Mouse (Mus musculus): Measurements from ENCODE around the gene Hlcs. TPM values are rescaled to one million over a fixed set of nuclear protein-coding genes. Genes with fewer than 3 reads are reported as not detected.

The Hlcs gene
- polyA plus RNA-seq, 1 experiment from 2014 or later: 8.0 TPM

- H3K9me3 ChIP-seq: no peaks in the 10 kb centered on the region
- H3K27ac ChIP-seq: no peak overlapping the region
- H3K9ac ChIP-seq: no peak overlapping the region
- peaks cover 98% of the 10 kb centered on the region for H3K27me3 ChIP-seq
- 5% methylated on average over 16 of the region's 16 CpGs for WGBS
- peaks cover 20% of the 10 kb centered on the region for H3K4me1 ChIP-seq (replicated peaks)
- no peak overlapping the region for H3K4me3 ChIP-seq
- no peak for ATAC-seq (ENCODE audit: low FRiP score)
- H3K36me3 ChIP-seq: no peaks in the 10 kb centered on the region
- H3K4me2 ChIP-seq: no peak overlapping the region
Observed at GRCm38 (mm10) chr16:94087570-94088225, 225.7 kb downstream of the Hlcs start.

- Histone ChIP-seq H3K27ac (no peak overlapping the region), H3K4me3 (no peak overlapping the region; the same call in 1 of the 2 replicates), H3K36me3 (no peaks in the 10 kb centered on the region), H3K9ac (no peak overlapping the region), H3K4me2 (no peak overlapping the region), H3K4me1 (replicated peaks) (peaks cover 20% of the 10 kb centered on the region), H3K27me3 (peaks cover 98% of the 10 kb centered on the region), H3K9me3 (no peaks in the 10 kb centered on the region)
- 1% methylated on average over 50 of the region's 50 CpGs for WGBS
- no peak for ATAC-seq (ENCODE audit: low FRiP score)
Observed at GRCm38 (mm10) chr16:94086701-94087569, 226.4 kb downstream of the Hlcs start.

GRCm38 (mm10) chr16:94085603-94086285 is 227.6 kb downstream of the Hlcs start:
- Histone ChIP-seq H3K4me3 (peak overlapping the region; percentile 22), H3K36me3 (no peaks in the 10 kb centered on the region), H3K9me3 (no peaks in the 10 kb centered on the region), H3K27ac (no peak overlapping the region), H3K4me2 (peak overlapping the region; percentile 38; the same call in 1 of the 2 replicates), H3K4me1 (replicated peaks) (peaks cover 20% of the 10 kb centered on the region), H3K9ac (no peak overlapping the region), H3K27me3 (peaks cover 98% of the 10 kb centered on the region)
- WGBS: under 1% methylated on average over 57 of the region's 57 CpGs
- ATAC-seq (ENCODE audit: low FRiP score): no peak

GRCm38 (mm10) chr16:94084711-94085602 is 228.4 kb downstream of the Hlcs start, which contains the start of gene Sim2:
Sim2 (plus strand) TSS chr16:94084931.
- Histone ChIP-seq H3K4me1 (replicated peaks) (peaks cover 20% of the 10 kb centered on the region), H3K36me3 (no peaks in the 10 kb centered on the region), H3K4me3 (peak within 1 kb of the TSS; percentile 22), H3K9ac (no peak within 1 kb of the TSS; the same call in 1 of the 2 replicates), H3K27me3 (peaks cover 98% of the 10 kb centered on the region), H3K27ac (no peak within 1 kb of the TSS), H3K9me3 (no peaks in the 10 kb centered on the region), H3K4me2 (peak within 1 kb of the TSS; percentile 38)
- whole genome bisulfite sequencing: 1% methylated on average over 90 of the region's 96 CpGs
- ATAC-seq (ENCODE audit: low FRiP score): no peak

GRCm38 (mm10) chr16:94083848-94084525 is 229.4 kb downstream of the Hlcs start:
- under 1% methylated on average over 41 of the region's 41 CpGs for WGBS
- ATAC-seq (ENCODE audit: low FRiP score): no peak
- Histone ChIP-seq H3K27ac (no peak overlapping the region), H3K4me1 (replicated peaks) (peaks cover 20% of the 10 kb centered on the region), H3K27me3 (peaks cover 98% of the 10 kb centered on the region), H3K36me3 (no peaks in the 10 kb centered on the region), H3K4me2 (no peak overlapping the region), H3K9ac (no peak overlapping the region), H3K4me3 (no peak overlapping the region), H3K9me3 (no peaks in the 10 kb centered on the region)

GRCm38 (mm10) chr16:94082960-94083847 is 230.2 kb downstream of the Hlcs start:
- no peaks in the 10 kb centered on the region for H3K36me3 ChIP-seq

GRCm38 (mm10) chr16:94081996-94082708 is 231.2 kb downstream of the Hlcs start:
- 4% methylated on average over 8 of the region's 8 CpGs for WGBS
- ATAC-seq (ENCODE audit: low FRiP score): no peak
- Histone ChIP-seq H3K27ac (no peak overlapping the region), H3K27me3 (peaks cover 96% of the 10 kb centered on the region), H3K4me3 (no peak overlapping the region), H3K4me2 (no peak overlapping the region), H3K4me1 (replicated peaks) (peaks cover 17% of the 10 kb centered on the region), H3K9me3 (no peaks in the 10 kb centered on the region), H3K36me3 (no peaks in the 10 kb centered on the region), H3K9ac (no peak overlapping the region)

More at GRCm38 (mm10) chr16:94082960-94083847, 230.2 kb downstream of the Hlcs start:
- ATAC-seq (ENCODE audit: low FRiP score): no peak
- Histone ChIP-seq H3K4me2 (no peak overlapping the region), H3K9ac (no peak overlapping the region), H3K27me3 (peaks cover 96% of the 10 kb centered on the region), H3K9me3 (no peaks in the 10 kb centered on the region), H3K4me1 (replicated peaks) (peaks cover 20% of the 10 kb centered on the region), H3K4me3 (no peak overlapping the region), H3K27ac (no peak overlapping the region)
- under 1% methylated on average over 46 of the region's 46 CpGs for WGBS

GRCm38 (mm10) chr16:94081596-94081995 is 231.8 kb downstream of the Hlcs start:
- H3K4me3 ChIP-seq: no peak overlapping the region
- H3K4me1 ChIP-seq (replicated peaks): peaks cover 15% of the 10 kb centered on the region
- H3K4me2 ChIP-seq: no peak overlapping the region
- no peak overlapping the region for H3K9ac ChIP-seq
- ATAC-seq (ENCODE audit: low FRiP score): no peak
- H3K27me3 ChIP-seq: peaks cover 96% of the 10 kb centered on the region
- H3K9me3 ChIP-seq: no peaks in the 10 kb centered on the region
- H3K27ac ChIP-seq: no peak overlapping the region
- no peaks in the 10 kb centered on the region for H3K36me3 ChIP-seq
- WGBS: 16% methylated on average over 5 of the region's 5 CpGs

- Histone ChIP-seq H3K4me2 (no peak overlapping the region), H3K4me3 (no peak overlapping the region), H3K9ac (no peak overlapping the region), H3K27me3 (peaks cover 98% of the 10 kb centered on the region), H3K4me1 (replicated peaks) (peaks cover 4% of the 10 kb centered on the region), H3K27ac (no peak overlapping the region), H3K9me3 (no peaks in the 10 kb centered on the region), H3K36me3 (no peaks in the 10 kb centered on the region)
- no peak for ATAC-seq (ENCODE audit: low FRiP score)
- WGBS: 3% methylated on average over 13 of the region's 13 CpGs
Observed at GRCm38 (mm10) chr16:94079856-94080555, 233.4 kb downstream of the Hlcs start.
